Mouse (Mus musculus): ENCODE measurements around the gene Dnaja3. TPM values are rescaled to one million over a fixed set of nuclear protein-coding genes. Genes with fewer than 3 reads are reported as not detected.
"Not testable (repeated sequence)": the region's sequence is repeated elsewhere in the genome, so short reads cannot be mapped to it uniquely, and the experiment has no call there.

Gene Dnaja3
- polyA plus RNA-seq, 1 experiment from 2014 or later, result 77.6 TPM

DNA sequence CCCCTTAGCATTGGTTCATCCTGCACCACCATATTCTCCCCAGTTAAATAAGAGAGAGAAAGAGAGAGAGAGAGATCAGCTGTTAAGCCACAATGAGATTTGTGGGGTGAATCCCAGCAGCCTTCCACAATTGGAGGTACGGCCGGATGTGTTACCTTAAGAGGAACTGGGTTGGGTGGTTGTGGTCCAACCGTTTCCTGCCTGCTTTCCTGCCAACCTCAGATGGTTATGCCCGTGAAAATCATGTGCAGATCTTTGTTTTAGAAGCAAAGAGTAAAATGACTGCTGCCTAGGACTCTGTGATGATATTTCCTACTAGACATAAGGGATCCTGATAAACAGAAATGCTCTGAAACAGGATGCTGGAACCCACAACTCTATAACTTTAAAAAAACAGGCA, 34.3 kb downstream of the Dnaja3 start:
- Histone ChIP-seq H3K4me1 (replicated peaks) (peaks cover 15% of the 10 kb centered on the region), H3K27ac (ENCODE audit: poor library complexity, severe bottlenecking) (no peak overlapping the region), H3K9ac (no peak overlapping the region), H3K9me3 (replicated peaks) (no peaks in the 10 kb centered on the region), H3K4me2 (no peak overlapping the region), H3K36me3 (peaks cover 51% of the 10 kb centered on the region), H3K27me3 (replicated peaks) (no peaks in the 10 kb centered on the region), H3K4me3 (no peak overlapping the region)
- no peak for ATAC-seq (ENCODE audit: insufficient number of reproducible peaks, low FRiP score)
- WGBS, result 86% methylated on average over 4 of the region's 4 CpGs

DNA sequence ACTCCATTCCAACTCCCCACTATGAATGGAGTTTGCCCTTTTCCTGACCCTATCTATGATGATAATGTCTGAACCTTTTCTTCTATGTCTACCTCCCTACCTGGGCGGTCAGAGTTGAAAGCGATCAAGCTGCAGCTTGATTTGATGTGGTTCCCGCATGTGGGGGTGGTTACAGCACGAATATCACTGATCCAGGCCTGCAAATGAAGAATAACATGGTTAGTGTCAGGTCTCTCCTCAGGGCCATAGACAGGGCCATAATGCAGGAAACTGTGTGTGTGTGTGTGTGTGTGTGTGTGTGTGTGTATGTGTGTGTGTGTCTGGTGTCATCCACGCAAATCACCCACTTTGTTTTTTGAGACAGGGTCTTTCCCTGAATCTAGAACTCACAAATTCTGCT, 37.0 kb downstream of the Dnaja3 start:
- Histone ChIP-seq H3K9ac (no peak overlapping the region), H3K4me3 (no peak overlapping the region), H3K27ac (ENCODE audit: poor library complexity, severe bottlenecking) (no peak overlapping the region), H3K4me2 (no peak overlapping the region), H3K36me3 (peaks cover 39% of the 10 kb centered on the region), H3K4me1 (replicated peaks) (peaks cover 15% of the 10 kb centered on the region), H3K9me3 (replicated peaks) (no peaks in the 10 kb centered on the region), H3K27me3 (replicated peaks) (no peaks in the 10 kb centered on the region)
- WGBS, result 89% methylated on average over 5 of the region's 5 CpGs
- ATAC-seq (ENCODE audit: insufficient number of reproducible peaks, low FRiP score), result no peak

- Histone ChIP-seq H3K4me2 (peak overlapping the region; percentile 97), H3K4me3 (no peak overlapping the region), H3K36me3 (peaks cover 34% of the 10 kb centered on the region), H3K27me3 (replicated peaks) (no peaks in the 10 kb centered on the region), H3K4me1 (replicated peaks) (peaks cover 18% of the 10 kb centered on the region), H3K9me3 (replicated peaks) (no peaks in the 10 kb centered on the region), H3K27ac (ENCODE audit: poor library complexity, severe bottlenecking) (no peak overlapping the region; the same call in 1 of the 2 replicates), H3K9ac (peak overlapping the region; percentile 89; the same call in 1 of the 2 replicates)
- WGBS, result 54% methylated on average over 5 of the region's 5 CpGs
- ATAC-seq (ENCODE audit: insufficient number of reproducible peaks, low FRiP score), result no peak
These were observed 38.3 kb downstream of the Dnaja3 start for GRCm38 (mm10) chr16:4678080-4678479.

GRCm38 (mm10) chr16:4679121-4680018, 39.6 kb downstream of the Dnaja3 start, which contains the start of gene Coro7:
Coro7 (minus strand) TSS chr16:4679777.
- Histone ChIP-seq H3K27me3 (replicated peaks) (no peaks in the 10 kb centered on the region), H3K27ac (ENCODE audit: poor library complexity, severe bottlenecking) (peak within 1 kb of the TSS; percentile 44), H3K4me1 (replicated peaks) (peaks cover 20% of the 10 kb centered on the region), H3K4me3 (peak within 1 kb of the TSS; percentile 81), H3K9ac (peak within 1 kb of the TSS; percentile 89), H3K9me3 (replicated peaks) (no peaks in the 10 kb centered on the region), H3K4me2 (peak within 1 kb of the TSS; percentile 97), H3K36me3 (peaks cover 23% of the 10 kb centered on the region)
- peak; percentile 94 for ATAC-seq (ENCODE audit: insufficient number of reproducible peaks, low FRiP score)
- under 1% methylated on average over 47 of the region's 47 CpGs for WGBS

DNA sequence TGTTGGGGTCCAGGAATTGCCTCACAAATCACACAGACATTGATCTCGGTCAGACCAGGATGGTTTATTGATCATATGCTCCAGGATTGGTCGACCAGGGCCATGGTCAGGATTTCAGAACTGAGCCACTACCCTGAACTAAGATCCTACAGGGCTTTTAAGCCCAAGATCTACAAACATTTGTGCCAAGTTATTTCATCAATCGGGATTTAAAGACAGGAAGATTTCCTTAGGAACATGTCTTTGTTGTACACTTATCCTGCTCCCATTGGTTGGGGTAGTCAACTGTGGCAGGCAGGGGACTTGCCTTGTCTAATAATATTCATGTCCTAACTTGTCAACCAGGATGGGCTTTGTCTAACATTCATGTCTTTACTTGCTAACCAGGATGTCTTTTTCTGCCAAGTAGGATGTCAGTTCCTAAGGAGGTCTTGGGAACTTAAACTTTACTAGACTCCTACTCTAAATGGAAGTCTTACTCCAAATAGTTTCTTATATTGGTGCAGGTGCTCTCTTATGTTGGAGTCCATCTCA, 41.2 kb downstream of the Dnaja3 start:
- H3K9ac ChIP-seq; H3K4me3 ChIP-seq; H3K27ac ChIP-seq (ENCODE audit: poor library complexity, severe bottlenecking); ATAC-seq (ENCODE audit: insufficient number of reproducible peaks, low FRiP score); H3K4me2 ChIP-seq; H3K27me3 ChIP-seq (replicated peaks); H3K36me3 ChIP-seq; H3K9me3 ChIP-seq (replicated peaks): not testable (repeated sequence)
- peaks cover 29% of the 10 kb centered on the region for H3K4me1 ChIP-seq (replicated peaks)
- 82% methylated on average over 3 of the region's 3 CpGs for WGBS

DNA sequence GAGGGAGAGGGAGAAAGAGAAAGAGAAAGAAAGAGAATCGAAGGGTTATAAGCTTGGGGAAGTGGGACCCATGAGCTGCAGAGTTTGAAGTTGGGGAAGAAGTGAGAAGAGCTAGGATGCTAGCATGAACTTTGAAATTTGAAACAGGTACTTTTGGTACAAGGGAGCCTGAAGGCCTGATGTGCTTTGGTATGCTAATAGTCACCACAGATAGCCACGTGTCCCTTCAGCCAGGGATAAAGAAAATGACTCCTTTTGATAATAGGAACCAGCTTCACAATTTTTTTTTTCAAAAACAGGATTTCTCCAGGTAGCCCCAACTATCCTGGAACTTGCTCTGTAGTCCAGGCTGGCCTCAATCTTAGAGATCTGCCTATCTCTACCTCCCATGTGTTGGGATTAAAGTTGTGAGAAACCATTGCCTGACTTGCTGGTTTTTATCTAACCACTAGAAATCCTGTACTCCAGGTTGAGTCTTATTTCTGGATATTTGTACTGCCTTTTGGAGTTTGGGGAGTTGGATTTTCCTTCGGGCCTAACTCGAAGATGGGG, 42.9 kb downstream of the Dnaja3 start:
- no peak overlapping the region for H3K9ac ChIP-seq
- no peak overlapping the region for H3K4me3 ChIP-seq
- 69% methylated on average over 4 of the region's 4 CpGs for WGBS
- no peaks in the 10 kb centered on the region for H3K9me3 ChIP-seq (replicated peaks)
- H3K4me2 ChIP-seq, result peak overlapping the region; percentile 99
- peaks cover 11% of the 10 kb centered on the region for H3K36me3 ChIP-seq
- peaks cover 28% of the 10 kb centered on the region for H3K4me1 ChIP-seq (replicated peaks)
- H3K27ac ChIP-seq (ENCODE audit: poor library complexity, severe bottlenecking), result no peak overlapping the region
- H3K27me3 ChIP-seq (replicated peaks), result no peaks in the 10 kb centered on the region
- ATAC-seq (ENCODE audit: insufficient number of reproducible peaks, low FRiP score), result no peak

- Histone ChIP-seq H3K9ac (peak overlapping the region; percentile 91), H3K27me3 (replicated peaks) (no peaks in the 10 kb centered on the region), H3K27ac (ENCODE audit: poor library complexity, severe bottlenecking) (peak overlapping the region; percentile 82), H3K4me2 (peak overlapping the region; percentile 99), H3K4me1 (replicated peaks) (peaks cover 23% of the 10 kb centered on the region), H3K36me3 (peaks cover 15% of the 10 kb centered on the region), H3K4me3 (peak overlapping the region; percentile 93), H3K9me3 (replicated peaks) (no peaks in the 10 kb centered on the region)
- ATAC-seq (ENCODE audit: insufficient number of reproducible peaks, low FRiP score), result no peak
- 29% methylated on average over 9 of the region's 9 CpGs for WGBS
These were observed 43.4 kb downstream of the Dnaja3 start for GRCm38 (mm10) chr16:4683193-4683580.

DNA sequence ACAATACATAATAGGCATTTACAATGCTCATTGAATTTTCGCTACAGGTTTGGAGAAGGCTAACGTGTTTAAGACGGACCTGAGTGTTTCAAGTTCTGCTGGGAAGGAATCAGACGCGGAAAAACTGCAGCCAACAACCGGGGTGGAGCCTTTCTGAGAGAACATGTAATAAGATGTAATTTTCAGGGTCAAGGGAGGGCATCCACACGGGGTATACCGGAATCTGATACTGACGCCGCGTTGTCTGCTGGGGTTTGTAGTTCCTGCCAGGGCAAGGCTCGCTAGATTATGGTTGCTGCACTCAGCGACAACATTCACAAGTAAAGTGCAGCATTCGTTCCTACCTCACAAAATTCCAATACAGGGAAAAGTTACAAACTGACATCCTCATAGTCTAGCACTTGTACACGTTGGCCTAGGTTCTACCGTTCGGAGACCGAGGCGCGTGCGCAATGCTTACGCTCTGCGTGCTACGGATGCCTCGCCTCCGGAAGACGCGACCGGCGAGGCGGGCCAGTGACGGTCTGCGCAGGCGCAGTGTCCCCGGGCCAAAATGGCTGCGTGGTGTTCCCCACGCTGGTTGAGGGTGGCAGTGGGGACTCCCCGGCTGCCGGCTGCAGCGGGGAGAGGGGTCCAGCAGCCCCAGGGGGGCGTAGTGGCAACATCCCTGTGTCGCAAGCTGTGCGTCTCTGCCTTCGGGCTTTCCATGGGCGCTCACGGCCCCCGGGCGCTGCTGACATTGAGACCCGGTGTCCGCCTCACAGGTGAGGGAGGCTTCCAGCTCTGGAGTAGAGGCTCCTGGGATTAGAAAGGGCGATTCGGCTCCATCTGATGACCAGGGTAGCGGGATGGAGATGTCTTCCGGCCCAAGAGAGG, 44.0 kb downstream of the Dnaja3 start:
- Histone ChIP-seq H3K9ac (peak overlapping the region; percentile 91), H3K4me3 (peak overlapping the region; percentile 93), H3K27ac (ENCODE audit: poor library complexity, severe bottlenecking) (peak overlapping the region; percentile 82), H3K27me3 (replicated peaks) (no peaks in the 10 kb centered on the region), H3K4me2 (peak overlapping the region; percentile 99), H3K9me3 (replicated peaks) (no peaks in the 10 kb centered on the region), H3K36me3 (peaks cover 20% of the 10 kb centered on the region), H3K4me1 (replicated peaks) (peaks cover 17% of the 10 kb centered on the region)
- peak; percentile 85 for ATAC-seq (ENCODE audit: insufficient number of reproducible peaks, low FRiP score)
- under 1% methylated on average over 54 of the region's 54 CpGs for WGBS

- peaks cover 26% of the 10 kb centered on the region for H3K36me3 ChIP-seq
- H3K9ac ChIP-seq, result peak overlapping the region; percentile 91
- peak overlapping the region; percentile 99 for H3K4me2 ChIP-seq
- under 1% methylated on average over 9 of the region's 9 CpGs for WGBS
- H3K4me1 ChIP-seq (replicated peaks), result peaks cover 14% of the 10 kb centered on the region
- ATAC-seq (ENCODE audit: insufficient number of reproducible peaks, low FRiP score), result no peak
- no peaks in the 10 kb centered on the region for H3K27me3 ChIP-seq (replicated peaks)
- H3K27ac ChIP-seq (ENCODE audit: poor library complexity, severe bottlenecking), result peak overlapping the region; percentile 82
- H3K4me3 ChIP-seq, result peak overlapping the region; percentile 93
- H3K9me3 ChIP-seq (replicated peaks), result no peaks in the 10 kb centered on the region
These were observed 44.6 kb downstream of the Dnaja3 start for GRCm38 (mm10) chr16:4684457-4684791.

DNA sequence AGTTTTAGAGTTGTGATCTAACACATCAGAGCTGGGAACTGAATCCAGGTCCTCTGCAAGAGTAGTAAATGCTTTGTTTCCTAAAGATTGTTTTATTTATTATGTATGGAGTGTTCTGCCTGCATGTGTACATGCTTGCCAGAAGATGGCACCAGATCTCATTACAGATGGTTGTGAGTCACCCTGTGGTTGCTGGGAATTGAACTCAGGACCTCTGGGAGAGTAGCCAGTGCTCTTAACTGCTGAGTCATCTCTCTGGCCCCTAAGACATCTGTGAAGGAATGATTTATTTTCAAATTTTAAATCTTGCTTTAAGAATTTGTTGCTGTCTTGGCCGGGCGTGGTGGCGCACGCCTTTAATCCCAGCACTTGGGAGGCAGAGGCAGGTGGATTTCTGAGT, 49.6 kb downstream of the Dnaja3 start:
- H3K4me3 ChIP-seq; H3K4me2 ChIP-seq; H3K4me1 ChIP-seq (replicated peaks); H3K9ac ChIP-seq; H3K9me3 ChIP-seq (replicated peaks); ATAC-seq (ENCODE audit: insufficient number of reproducible peaks, low FRiP score); H3K27ac ChIP-seq (ENCODE audit: poor library complexity, severe bottlenecking); H3K27me3 ChIP-seq (replicated peaks): not testable (repeated sequence)
- H3K36me3 ChIP-seq, result peaks cover 73% of the 10 kb centered on the region
- 93% methylated on average over 4 of the region's 4 CpGs for WGBS

DNA sequence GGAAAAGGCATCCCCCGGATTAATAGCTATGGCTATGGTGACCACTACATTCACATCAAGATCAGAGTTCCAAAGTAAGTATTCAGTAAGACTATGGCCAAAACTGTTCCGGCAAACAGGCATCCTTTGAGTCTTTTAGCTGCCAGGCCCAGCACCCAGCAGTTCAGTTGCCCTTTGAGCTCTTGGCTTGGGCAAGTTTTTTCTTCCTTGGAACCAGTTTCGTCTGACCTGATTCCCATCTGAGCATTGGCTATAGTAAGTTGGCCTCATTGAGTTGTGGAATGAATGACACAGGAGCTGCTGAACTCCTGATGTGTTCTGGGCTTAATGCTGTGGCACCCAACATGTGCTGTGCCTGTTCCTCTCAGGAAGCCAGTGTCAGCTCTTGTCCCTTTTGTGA, 61.4 kb downstream of the Dnaja3 start:
- Histone ChIP-seq H3K4me3 (no peak overlapping the region), H3K9ac (no peak overlapping the region), H3K4me2 (no peak overlapping the region), H3K4me1 (replicated peaks) (no peaks in the 10 kb centered on the region), H3K9me3 (replicated peaks) (no peaks in the 10 kb centered on the region), H3K27ac (ENCODE audit: poor library complexity, severe bottlenecking) (no peak overlapping the region), H3K27me3 (replicated peaks) (no peaks in the 10 kb centered on the region), H3K36me3 (peaks cover 96% of the 10 kb centered on the region)
- WGBS, result 93% methylated on average over 3 of the region's 3 CpGs
- no peak for ATAC-seq (ENCODE audit: insufficient number of reproducible peaks, low FRiP score)

Data from heart, embryonic 12.5 days (tissue).